25 mouse cellular contexts compared by ENCODE assay signal in the genomic region with DNA sequence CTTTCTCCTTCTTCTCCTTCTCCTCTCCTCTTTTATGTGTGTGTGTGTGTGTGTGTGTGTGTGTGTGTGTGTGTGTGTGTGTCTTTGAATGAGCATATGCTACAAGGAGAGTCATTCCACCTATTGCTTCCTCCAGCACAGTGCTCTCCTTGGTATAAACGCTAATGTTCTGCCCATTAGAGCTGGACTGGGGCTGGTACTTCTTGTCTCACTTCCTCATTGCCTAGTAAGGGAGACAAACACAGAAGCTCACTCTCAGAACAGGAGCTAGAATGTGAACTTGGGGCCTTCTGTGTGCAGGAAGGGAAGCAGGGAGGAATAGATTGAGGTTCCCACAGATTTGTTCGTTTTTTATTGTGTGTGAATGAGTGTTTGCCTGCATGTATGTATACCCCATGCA.
"Had no signal": no experiment of that assay in that cellular context is flagged by ENCODE, and none has a peak within 500 bp of the region (broad histone marks: within the 10 kb centered on the region; RNA-seq: fewer than 3 reads in every experiment).

No protein-coding gene starts in this region.

- H3K27ac ChIP-seq: left cerebral cortex, adult 2 months; limb, embryonic 10.5 days; limb, embryonic 13.5 days; liver, embryonic 12.5 days; liver, embryonic 15.5 days; lung, embryonic 15.5 days; midbrain, embryonic 12.5 days; midbrain, embryonic 15.5 days; neural tube, embryonic 12.5 days; neural tube, embryonic 15.5 days had no signal

- ATAC-seq: liver, embryonic 12.5 days; midbrain, embryonic 15.5 days had no signal

- H3K4me3 ChIP-seq: kidney, embryonic 15.5 days; left cerebral cortex, adult 2 months; limb, embryonic 10.5 days; limb, embryonic 13.5 days; liver, embryonic 12.5 days; liver, embryonic 15.5 days; lung, embryonic 15.5 days; midbrain, embryonic 12.5 days; midbrain, embryonic 15.5 days; neural tube, embryonic 12.5 days; neural tube, embryonic 15.5 days had no signal

- H3K9me3 ChIP-seq: kidney, embryonic 15.5 days; limb, embryonic 10.5 days; limb, embryonic 13.5 days; liver, embryonic 12.5 days; liver, embryonic 15.5 days; lung, embryonic 15.5 days; midbrain, embryonic 15.5 days; neural tube, embryonic 12.5 days; neural tube, embryonic 15.5 days had no signal

- H3K4me2 ChIP-seq: kidney, embryonic 15.5 days; limb, embryonic 13.5 days; liver, embryonic 12.5 days; liver, embryonic 15.5 days; lung, embryonic 15.5 days; midbrain, embryonic 12.5 days; midbrain, embryonic 15.5 days; neural tube, embryonic 12.5 days; neural tube, embryonic 15.5 days had no signal

- DNase-seq: kidney, adult 8-10 months; kidney, postnatal 10 days; kidney, postnatal 36 days; layer of hippocampus, postnatal 36 days; liver; lung, adult 18-20 months; lung, postnatal 14 days; lung, postnatal 4 days; right cerebral cortex, adult 18-20 months; right cerebral cortex, postnatal 14 days; right cerebral cortex, postnatal 4 days; spleen, adult 18-20 months; thymus, adult 18-20 months; thymus, postnatal 36 days had no signal

- H3K9ac ChIP-seq: kidney, embryonic 15.5 days; limb, embryonic 13.5 days; liver, embryonic 12.5 days; liver, embryonic 15.5 days; lung, embryonic 15.5 days; midbrain, embryonic 12.5 days; midbrain, embryonic 15.5 days; neural tube, embryonic 12.5 days; neural tube, embryonic 15.5 days had no signal

- H3K36me3 ChIP-seq: kidney, embryonic 15.5 days; limb, embryonic 10.5 days; limb, embryonic 13.5 days; liver, embryonic 12.5 days; liver, embryonic 15.5 days; lung, embryonic 15.5 days; midbrain, embryonic 12.5 days; midbrain, embryonic 15.5 days; neural tube, embryonic 12.5 days; neural tube, embryonic 15.5 days had no signal

- H3K4me1 ChIP-seq: liver, embryonic 12.5 days had no signal
